Mouse (Mus musculus) heart, embryonic 14.5 days (tissue): ENCODE measurements around the gene Cdon. TPM values are rescaled to one million over a fixed set of nuclear protein-coding genes. Genes with fewer than 3 reads are reported as not detected.

ENCODE experiments used
- ATAC-seq: fragments of 200-750 bp; cut with Nextera tagmentation; 2 replicates; pipeline ENCODE4 v1.8.0; 2017; ENCODE audit warnings: low read depth, moderate TSS enrichment; ENCODE audit not compliant: insufficient number of reproducible peaks, insufficient read depth, low FRiP score
- H3K27ac ChIP-seq, 2 experiments: fragments of 200-500 bp in 1 of 2; fragments of 300-500 bp in 1 of 2; sonication (generic) in 1 of 2; replicated peaks in 1 of 2; 2 replicates each; pipeline ENCODE4 v1.5.1; 2012 to 2014; ENCODE audit warnings: low read depth in 2 of 2, low read length in 2 of 2, control low read depth in 1 of 2, mild to moderate bottlenecking in 1 of 2, mixed read lengths in 1 of 2; ENCODE audit not compliant: control insufficient read depth in 1 of 2, insufficient read depth in 1 of 2
- H3K27me3 ChIP-seq: fragments of 300-500 bp; sonication (generic); 2 replicates; pipeline ENCODE4 v1.6.1; 2014; ENCODE audit warnings: mild to moderate bottlenecking, low read length, control low read depth; ENCODE audit not compliant: control insufficient read depth, insufficient read depth
- H3K36me3 ChIP-seq: fragments of 300-500 bp; sonication (generic); 2 replicates; pipeline ENCODE4 v1.6.1; 2014; ENCODE audit warnings: mild to moderate bottlenecking, control low read depth, low read length, mixed read lengths; ENCODE audit not compliant: control insufficient read depth, insufficient read depth
- H3K4me1 ChIP-seq, 2 experiments: fragments of 200-500 bp in 1 of 2; fragments of 300-500 bp in 1 of 2; sonication (generic) in 1 of 2; 2 replicates each; pipeline ENCODE4 v1.6.1; 2012 to 2014; ENCODE audit warnings: low read length in 2 of 2, control low read depth in 1 of 2, mixed read lengths in 1 of 2; ENCODE audit not compliant: control insufficient read depth in 2 of 2, insufficient read depth in 2 of 2
- H3K4me2 ChIP-seq: fragments of 300-500 bp; sonication (generic); 2 replicates; pipeline ENCODE4 v1.6.1; 2014; ENCODE audit warnings: mild to moderate bottlenecking, low read length
- H3K4me3 ChIP-seq, 2 experiments: fragments of 200-500 bp in 1 of 2; fragments of 300-500 bp in 1 of 2; sonication (generic) in 1 of 2; 2 replicates each; pipeline ENCODE4 v1.5.1; 2012 to 2014; ENCODE audit warnings: low read length in 2 of 2, mild to moderate bottlenecking in 2 of 2, control low read depth in 1 of 2, low read depth in 1 of 2, moderate library complexity in 1 of 2; ENCODE audit not compliant: control insufficient read depth in 1 of 2, insufficient read depth in 1 of 2
- H3K9ac ChIP-seq: fragments of 300-500 bp; sonication (generic); 2 replicates; pipeline ENCODE4 v1.6.1; 2014; ENCODE audit warnings: mild to moderate bottlenecking, low read length
- H3K9me3 ChIP-seq: fragments of 300-500 bp; sonication (generic); 2 replicates; pipeline ENCODE4 v1.6.1; 2016; ENCODE audit warnings: low read length, control low read depth; ENCODE audit not compliant: control insufficient read depth
- WGBS: fragments of 180-500 bp; shearing (Covaris S2); extraction: QIAGEN DNeasy Blood & Tissue Kit; methylation state at CpG from one replicate; pipeline ENCODE4 v1.1.7; 2014; 5-methylcytosine and 5-hydroxymethylcytosine counted together
- polyA plus RNA-seq: library from polyadenylated mRNA; unstranded; fragments of >200 nt; fragmentation: Nextera tagmentation; extraction: Ambion mirVana; gene quantifications from 2 replicates; pipeline ENCODE4 v1.2.1, GENCODE M21; 2014

The Cdon gene
- polyA plus RNA-seq, 1 experiment from 2014 or later, result 8.1 TPM

DNA sequence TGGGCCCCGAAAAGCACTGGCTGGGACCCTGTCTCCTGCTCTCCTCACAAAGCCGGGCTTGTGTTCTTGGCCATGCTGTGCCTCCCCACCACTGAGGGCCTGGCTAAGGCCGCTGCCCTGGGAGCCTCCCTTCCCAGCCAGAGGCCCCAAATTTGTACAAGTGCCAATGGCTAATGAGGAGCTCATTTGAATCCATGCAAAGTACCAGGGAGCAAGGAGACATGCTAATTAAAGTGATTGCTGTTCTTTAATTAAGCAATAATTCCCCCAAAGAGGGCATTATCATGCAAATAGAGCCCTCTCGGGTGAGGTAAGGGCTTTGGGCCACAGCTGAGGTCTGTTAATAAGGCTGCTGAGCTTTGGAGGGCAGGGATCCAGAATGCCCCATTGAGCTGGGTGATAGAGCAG, 18.3 kb upstream of the Cdon start:
- Histone ChIP-seq H3K27ac (no peak overlapping the region), H3K27me3 (peaks cover 5% of the 10 kb centered on the region; the same call in 1 of the 2 replicates), H3K4me1 (peaks cover 5 to 13% of the 10 kb centered on the region in 2 experiments; a peak in 3 of 4 replicates), H3K36me3 (no peaks in the 10 kb centered on the region), H3K4me2 (no peak overlapping the region), H3K4me3 (no peak overlapping the region), H3K9me3 (no peaks in the 10 kb centered on the region), H3K9ac (no peak overlapping the region)
- ATAC-seq, result no peak
- WGBS, result 63% methylated on average over 4 of the region's 4 CpGs

DNA sequence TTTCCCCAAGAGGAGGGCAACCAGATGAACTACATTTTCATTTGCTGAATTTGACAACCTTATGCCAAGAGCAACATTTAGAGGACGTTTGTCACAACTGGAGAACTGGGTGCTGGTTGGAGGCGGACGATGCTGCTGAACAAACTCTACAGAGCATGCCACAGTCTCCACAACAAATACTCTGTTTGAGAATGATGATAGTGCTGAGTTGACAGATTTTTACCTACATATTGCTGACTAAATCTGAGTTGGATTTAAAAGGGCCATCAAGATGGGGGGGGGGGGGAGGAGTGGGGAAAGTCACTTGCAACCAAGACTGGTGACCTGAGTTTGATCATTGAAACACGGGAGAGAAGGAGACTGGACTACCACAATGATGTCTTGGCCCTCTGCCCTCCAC, 17.4 kb upstream of the Cdon start:
- Histone ChIP-seq H3K4me3 (no peak overlapping the region), H3K27me3 (peaks cover 5% of the 10 kb centered on the region; the same call in 1 of the 2 replicates), H3K36me3 (no peaks in the 10 kb centered on the region), H3K9ac (no peak overlapping the region), H3K9me3 (no peaks in the 10 kb centered on the region), H3K27ac (no peak overlapping the region), H3K4me2 (no peak overlapping the region), H3K4me1 (peaks cover 5 to 13% of the 10 kb centered on the region in 2 experiments; a peak in 3 of 4 replicates)
- WGBS, result 71% methylated on average over 4 of the region's 4 CpGs
- no peak for ATAC-seq

DNA sequence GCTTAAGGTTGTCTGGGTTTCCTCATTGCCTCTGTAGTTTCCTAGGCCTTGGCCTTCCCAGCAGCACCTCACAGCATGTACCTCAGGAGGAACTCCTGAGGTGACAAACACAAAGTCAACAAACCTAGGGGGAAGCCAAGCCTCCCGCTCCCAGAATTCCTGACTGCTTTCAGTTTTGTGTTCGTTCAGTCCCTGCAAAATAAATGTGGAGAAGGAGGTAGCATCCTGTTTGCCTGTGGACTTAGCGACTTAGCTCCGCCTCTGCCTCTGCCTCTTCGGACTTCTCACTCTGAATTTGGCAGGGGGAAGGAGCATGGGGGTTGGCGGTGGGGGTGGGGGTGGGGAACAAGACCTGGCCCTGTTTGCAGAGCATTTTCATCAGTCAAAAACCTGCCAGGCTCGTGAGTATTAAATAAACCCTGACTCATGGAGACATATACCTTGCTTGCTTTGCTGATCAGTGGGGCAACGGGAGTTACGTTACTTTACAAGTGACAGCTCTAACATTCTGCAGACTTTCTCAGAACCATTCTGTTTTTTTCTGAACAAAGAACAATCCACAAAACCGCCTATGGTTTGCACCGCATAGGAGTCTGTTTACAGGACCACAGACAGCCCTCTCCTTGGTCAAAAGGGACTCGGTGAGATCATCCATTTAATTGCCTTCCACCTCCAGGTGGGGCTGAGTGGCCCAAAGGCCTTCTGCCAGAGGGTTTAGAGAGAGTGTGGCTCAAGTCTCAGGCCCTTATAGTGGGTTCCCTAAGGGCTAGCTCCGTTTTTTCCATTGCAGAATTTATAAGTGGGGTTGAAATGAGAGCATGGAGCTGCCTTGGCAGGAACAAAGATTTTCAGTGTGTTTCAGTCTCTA, 15.7 kb upstream of the Cdon start:
- H3K9me3 ChIP-seq, result no peaks in the 10 kb centered on the region
- H3K4me1 ChIP-seq, result peaks cover 4 to 13% of the 10 kb centered on the region in 2 experiments; a peak in 3 of 4 replicates
- H3K4me2 ChIP-seq, result peak overlapping the region; percentile 34
- no peak overlapping the region for H3K4me3 ChIP-seq
- WGBS, result 16% methylated on average over 13 of the region's 13 CpGs
- H3K27ac ChIP-seq, result peak overlapping the region in 1 of 2 experiments; percentile 47; a peak in 1 of 4 replicates
- no peaks in the 10 kb centered on the region for H3K27me3 ChIP-seq
- H3K36me3 ChIP-seq, result no peaks in the 10 kb centered on the region
- ATAC-seq, result no peak
- no peak overlapping the region for H3K9ac ChIP-seq

DNA sequence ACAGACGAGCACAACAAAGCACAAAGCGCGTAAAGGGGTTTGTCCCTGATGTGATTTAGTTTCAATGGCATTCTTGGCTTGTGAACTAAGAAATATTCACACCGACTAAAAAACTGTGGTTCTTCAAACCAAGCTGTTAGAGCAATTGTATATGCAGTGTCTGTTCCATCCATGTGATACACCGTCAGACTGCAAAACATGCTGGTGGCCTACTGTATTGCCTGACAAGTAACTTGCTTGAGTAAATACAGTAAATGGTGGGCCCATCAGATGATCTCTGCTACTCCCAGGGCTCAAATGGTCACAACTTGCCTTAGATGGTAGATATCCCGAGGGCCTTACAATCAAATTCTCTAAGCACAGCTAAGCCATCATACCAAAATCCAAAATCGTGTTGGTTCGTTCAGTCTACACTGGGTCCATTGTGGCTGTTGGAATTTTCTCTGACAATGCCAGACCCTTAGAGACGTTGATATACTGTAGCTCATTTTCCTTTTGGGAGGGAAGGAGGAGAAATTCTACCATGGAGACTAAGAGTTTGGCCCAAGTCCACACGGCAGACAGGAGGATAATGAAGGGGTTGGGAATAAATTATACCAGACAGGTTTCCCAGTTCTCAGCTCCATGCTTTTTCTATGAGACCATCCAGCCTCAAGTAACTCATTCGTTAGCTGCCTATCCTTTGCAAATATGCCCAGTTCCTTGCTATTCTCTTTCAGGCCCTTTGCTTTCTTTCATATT, 9.5 kb upstream of the Cdon start:
- no peaks in the 10 kb centered on the region for H3K4me1 ChIP-seq
- WGBS, result 83% methylated on average over 11 of the region's 11 CpGs
- no peak overlapping the region for H3K4me3 ChIP-seq
- H3K27me3 ChIP-seq, result no peaks in the 10 kb centered on the region; the same call in 1 of the 2 replicates
- no peaks in the 10 kb centered on the region for H3K9me3 ChIP-seq
- ATAC-seq, result no peak
- H3K27ac ChIP-seq, result no peak overlapping the region
- no peak overlapping the region for H3K4me2 ChIP-seq
- no peaks in the 10 kb centered on the region for H3K36me3 ChIP-seq
- H3K9ac ChIP-seq, result no peak overlapping the region

DNA sequence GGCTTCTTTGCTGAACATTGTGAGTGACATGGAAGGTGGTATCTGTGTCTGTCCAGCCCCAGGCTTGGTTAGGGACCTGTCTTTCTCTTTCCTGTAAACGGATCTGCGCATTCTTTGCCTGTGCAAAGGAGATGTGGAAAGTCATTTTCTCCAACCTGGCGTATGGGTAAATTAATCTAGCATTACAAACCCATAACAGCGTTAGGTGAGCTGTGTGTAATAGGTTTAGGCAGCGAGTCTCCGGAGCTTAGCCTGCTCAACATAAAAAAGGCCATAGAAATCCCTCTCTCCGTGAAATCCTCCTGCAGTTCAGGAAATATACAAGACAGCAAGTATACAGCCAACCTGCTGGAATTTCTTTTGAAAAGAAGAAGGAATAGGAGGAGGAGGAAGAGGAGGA, 9.0 kb upstream of the Cdon start:
- no peak overlapping the region for H3K27ac ChIP-seq
- no peaks in the 10 kb centered on the region for H3K9me3 ChIP-seq
- no peaks in the 10 kb centered on the region for H3K36me3 ChIP-seq
- no peak overlapping the region for H3K4me3 ChIP-seq
- H3K9ac ChIP-seq, result no peak overlapping the region
- 86% methylated on average over 7 of the region's 7 CpGs for WGBS
- H3K4me1 ChIP-seq, result no peaks in the 10 kb centered on the region
- no peaks in the 10 kb centered on the region; the same call in 1 of the 2 replicates for H3K27me3 ChIP-seq
- no peak for ATAC-seq
- no peak overlapping the region for H3K4me2 ChIP-seq

DNA sequence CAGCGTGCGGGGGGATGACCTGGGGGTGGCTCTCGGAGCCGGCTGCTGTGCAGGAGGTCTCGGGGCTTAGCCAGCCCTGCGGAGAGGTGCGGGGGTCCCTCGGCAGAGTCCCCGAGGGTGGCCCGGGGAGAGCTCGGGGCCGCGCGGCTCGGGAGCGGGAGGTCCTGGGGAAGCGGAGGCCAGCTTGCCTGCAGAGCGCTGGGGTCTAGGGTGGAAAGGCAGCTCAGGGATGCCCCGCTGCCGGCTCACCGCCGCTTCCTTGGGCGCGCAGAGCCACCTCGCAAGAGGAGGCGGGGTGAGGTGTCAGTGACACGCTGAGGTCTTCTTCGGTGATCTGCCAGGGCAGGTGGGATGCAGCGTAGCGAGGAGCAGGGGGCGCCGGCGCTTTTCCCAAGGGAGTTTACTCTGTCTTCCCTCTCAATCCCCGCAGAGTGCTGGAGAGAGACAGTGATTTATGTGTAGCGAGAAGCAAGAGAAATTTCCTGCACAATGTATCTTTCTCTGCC, 855 bp downstream of the Cdon start:
- H3K4me2 ChIP-seq, result peak overlapping the region; percentile 84
- H3K36me3 ChIP-seq, result no peaks in the 10 kb centered on the region
- H3K4me3 ChIP-seq, result peak overlapping the region; percentile 98 to 100
- peak overlapping the region; percentile 84 to 94 for H3K27ac ChIP-seq
- ATAC-seq, result peak; percentile 38
- no peaks in the 10 kb centered on the region for H3K9me3 ChIP-seq
- H3K9ac ChIP-seq, result peak overlapping the region; percentile 97
- 0% methylated on average over 33 of the region's 35 CpGs for WGBS
- no peaks in the 10 kb centered on the region for H3K27me3 ChIP-seq
- peaks cover 4 to 29% of the 10 kb centered on the region in 2 experiments for H3K4me1 ChIP-seq

DNA sequence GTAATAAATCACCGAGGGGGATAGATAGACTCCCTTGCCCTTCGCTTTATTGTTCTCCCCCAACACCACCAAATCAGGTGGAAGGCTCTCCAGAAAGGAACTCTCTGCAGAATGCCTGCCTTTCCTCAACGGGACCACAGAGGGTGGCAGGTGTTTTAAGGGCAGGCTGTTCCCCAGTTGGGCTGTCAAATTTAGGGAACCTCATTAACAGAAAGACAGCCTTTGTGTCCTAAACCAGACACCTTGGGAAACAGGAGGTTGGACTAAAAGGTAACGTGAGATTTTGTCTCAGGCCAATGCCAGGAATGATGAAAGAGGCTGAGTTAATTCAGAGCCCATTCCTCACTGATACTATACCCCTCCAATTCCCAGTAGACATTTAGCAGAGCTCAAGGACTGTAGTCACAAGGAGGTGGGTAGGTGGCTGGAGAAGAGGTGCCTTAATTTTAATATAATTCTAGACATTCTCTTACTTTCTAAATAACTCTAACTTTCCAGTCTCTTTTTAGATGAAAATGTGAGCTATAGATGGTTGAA, 1.5 kb downstream of the Cdon start:
- Histone ChIP-seq H3K4me3 (peak overlapping the region; percentile 98 to 100), H3K9me3 (no peaks in the 10 kb centered on the region), H3K36me3 (no peaks in the 10 kb centered on the region), H3K9ac (peak overlapping the region; percentile 97), H3K4me1 (peaks cover 4 to 29% of the 10 kb centered on the region in 2 experiments), H3K27me3 (no peaks in the 10 kb centered on the region), H3K27ac (peak overlapping the region in 1 of 2 experiments; percentile 94; a peak in 2 of 4 replicates), H3K4me2 (peak overlapping the region; percentile 84)
- 8% methylated on average over 4 of the region's 4 CpGs for WGBS
- no peak for ATAC-seq
